Mouse (Mus musculus): ENCODE measurements around the gene Ankrd35. TPM values are rescaled to one million over a fixed set of nuclear protein-coding genes. Genes with fewer than 3 reads are reported as not detected.
"Not testable (repeated sequence)": the region's sequence is repeated elsewhere in the genome, so short reads cannot be mapped to it uniquely, and the experiment has no call there.

The Ankrd35 gene
- polyA plus RNA-seq, 1 experiment from 2014 or later = 0.37 TPM

- H3K4me2 ChIP-seq (ENCODE audit: low read depth, low read length, severe bottlenecking); H3K27ac ChIP-seq (ENCODE audit: low read depth, low read length); H3K27me3 ChIP-seq (ENCODE audit: control insufficient read depth, insufficient read depth, low read length); H3K9me3 ChIP-seq (ENCODE audit: control insufficient read depth, low read length); H3K36me3 ChIP-seq (ENCODE audit: control insufficient read depth, insufficient read depth, low read length); H3K9ac ChIP-seq (ENCODE audit: low read length); H3K4me1 ChIP-seq (replicated peaks; ENCODE audit: control insufficient read depth, insufficient read depth, low read length); H3K4me3 ChIP-seq (ENCODE audit: low read depth, low read length); ATAC-seq (replicated peaks; ENCODE audit: low FRiP score); DNase-seq (ENCODE audit: low spot score): not testable (repeated sequence)
Observed at GRCm38 (mm10) chr3:96740279-96740678, 70.3 kb downstream of the Ankrd35 start.

Other genes starting within 250 kb of the Ankrd35 start
- not detected in 2 replicates for gene BC107364, start 217.8 kb upstream of the Ankrd35 start, polyA plus RNA-seq (2014; fragmentation: Nextera tagmentation; extraction: Ambion mirVana)
- 0.69 and 0.77 TPM in 2 replicates for gene Hfe2, start 145.0 kb upstream of the Ankrd35 start, polyA plus RNA-seq (2014; fragmentation: Nextera tagmentation; extraction: Ambion mirVana)
- gene Txnip, start 112.2 kb upstream of the Ankrd35 start, polyA plus RNA-seq (2014; fragmentation: Nextera tagmentation; extraction: Ambion mirVana) = 45.5 and 46.3 TPM in 2 replicates
- 1.0 TPM in 1 of 2 replicates, not detected in the other for gene Gm16253, start 93.1 kb upstream of the Ankrd35 start, polyA plus RNA-seq (2014; fragmentation: Nextera tagmentation; extraction: Ambion mirVana)
- 22.0 and 28.4 TPM in 2 replicates for gene Polr3gl, start 76.0 kb upstream of the Ankrd35 start, polyA plus RNA-seq (2014; fragmentation: Nextera tagmentation; extraction: Ambion mirVana)
- 1.9 and 2.4 TPM in 2 replicates for gene Ankrd34a, start 73.5 kb upstream of the Ankrd35 start, polyA plus RNA-seq (2014; fragmentation: Nextera tagmentation; extraction: Ambion mirVana)
- gene Lix1l, start 69.0 kb upstream of the Ankrd35 start, polyA plus RNA-seq (2014; fragmentation: Nextera tagmentation; extraction: Ambion mirVana) = 5.5 TPM in 2 replicates
- gene Rbm8a, start 40.2 kb upstream of the Ankrd35 start, polyA plus RNA-seq (2014; fragmentation: Nextera tagmentation; extraction: Ambion mirVana) = 198 and 199 TPM in 2 replicates
- 41.3 and 41.6 TPM in 2 replicates for gene Pex11b, start 34.8 kb upstream of the Ankrd35 start, polyA plus RNA-seq (2014; fragmentation: Nextera tagmentation; extraction: Ambion mirVana)
- gene Gm42957, start 34.7 kb upstream of the Ankrd35 start, polyA plus RNA-seq (2014; fragmentation: Nextera tagmentation; extraction: Ambion mirVana) = 0.09 TPM in 1 of 2 replicates, not detected in the other
- 0.65 and 0.87 TPM in 2 replicates for gene Itga10, start 24.5 kb upstream of the Ankrd35 start, polyA plus RNA-seq (2014; fragmentation: Nextera tagmentation; extraction: Ambion mirVana)
- gene Pias3, start 26.3 kb downstream of the Ankrd35 start, polyA plus RNA-seq (2014; fragmentation: Nextera tagmentation; extraction: Ambion mirVana) = 40.2 and 45.2 TPM in 2 replicates
- 11.8 and 12.8 TPM in 2 replicates for gene Nudt17, start 38.4 kb downstream of the Ankrd35 start, polyA plus RNA-seq (2014; fragmentation: Nextera tagmentation; extraction: Ambion mirVana)
- 41.9 and 44.1 TPM in 2 replicates for gene Polr3c, start 57.5 kb downstream of the Ankrd35 start, polyA plus RNA-seq (2014; fragmentation: Nextera tagmentation; extraction: Ambion mirVana)
- gene Rnf115, start 57.5 kb downstream of the Ankrd35 start, polyA plus RNA-seq (2014; fragmentation: Nextera tagmentation; extraction: Ambion mirVana) = 84.8 and 95.3 TPM in 2 replicates
- gene Pdzk1, start 159.2 kb downstream of the Ankrd35 start, polyA plus RNA-seq (2014; fragmentation: Nextera tagmentation; extraction: Ambion mirVana) = not detected in 2 replicates
- gene Cd160, start 159.2 kb downstream of the Ankrd35 start, polyA plus RNA-seq (2014; fragmentation: Nextera tagmentation; extraction: Ambion mirVana) = not detected in 2 replicates
- 2.5 TPM in 2 replicates for gene Gja5, start 234.6 kb downstream of the Ankrd35 start, polyA plus RNA-seq (2014; fragmentation: Nextera tagmentation; extraction: Ambion mirVana)
- 35.4 and 36.0 TPM in 2 replicates for gene Gpr89, start 235.2 kb downstream of the Ankrd35 start, polyA plus RNA-seq (2014; fragmentation: Nextera tagmentation; extraction: Ambion mirVana)